Mouse (Mus musculus) heart, adult 10 weeks (tissue): Measurements from ENCODE around the gene Fasn. TPM values are rescaled to one million over a fixed set of nuclear protein-coding genes. Genes with fewer than 3 reads are reported as not detected.

Experiments used
- polyA plus RNA-seq: library from polyadenylated mRNA; stranded (reverse); fragments of 350-450 nt; fragmentation: Illumina TruSeq; extraction: RNeasy Lipid Tissue Mini Kit (QIAGEN cat#74804); gene quantifications from one replicate; pipeline ENCODE4 v1.2.3, GENCODE M21; 2014; ENCODE audit warnings: low read depth, low replicate concordance

The Fasn gene
- 30.7 TPM for polyA plus RNA-seq

GRCm38 (mm10) chr11:120823956-120824786 lies at the start of gene Fasn:
Fasn (minus strand) TSS chr11:120824547.

GRCm38 (mm10) chr11:120795756-120796613 lies 28.4 kb downstream of the Fasn start, which contains the start of gene Dus1l:
Dus1l (minus strand) TSS chr11:120796403.

GRCm38 (mm10) chr11:120784064-120784791 lies 40.1 kb downstream of the Fasn start, which contains the start of the genes Rfng and Gps1:
Rfng (minus strand) TSS chr11:120784207.
Gps1 (plus strand) TSS chr11:120784272.

GRCm38 (mm10) chr11:120762672-120763041 lies 61.7 kb downstream of the Fasn start, which contains the start of gene Hmga1b:
Hmga1b (plus strand) TSS chr11:120762794.

Other genes starting within 250 kb of the Fasn start
- gene Arhgdia, start 242.9 kb downstream of the Fasn start, polyA plus RNA-seq, result 159 TPM
- gene Alyref, start 226.2 kb downstream of the Fasn start, polyA plus RNA-seq, result 25.3 TPM
- 53.2 TPM for gene Anapc11, start 226.1 kb downstream of the Fasn start, polyA plus RNA-seq
- gene Npb, start 216.1 kb downstream of the Fasn start, polyA plus RNA-seq, result not detected
- gene Pcyt2, start 206.6 kb downstream of the Fasn start, polyA plus RNA-seq, result 72.2 TPM
- 16.4 TPM for gene Sirt7, start 199.3 kb downstream of the Fasn start, polyA plus RNA-seq
- 42.4 TPM for gene Mafg, start 190.9 kb downstream of the Fasn start, polyA plus RNA-seq
- 2.0 TPM for gene Pycr1, start 180.8 kb downstream of the Fasn start, polyA plus RNA-seq
- gene Myadml2, start 176.4 kb downstream of the Fasn start, polyA plus RNA-seq, result 61.7 TPM
- not detected for gene Notum, start 163.4 kb downstream of the Fasn start, polyA plus RNA-seq
- 39.2 TPM for gene Aspscr1, start 151.6 kb downstream of the Fasn start, polyA plus RNA-seq
- gene Cenpx, start 110.8 kb downstream of the Fasn start, polyA plus RNA-seq, result 53.4 TPM
- gene Lrrc45, start 110.6 kb downstream of the Fasn start, polyA plus RNA-seq, result 12.1 TPM
- gene Rac3, start 103.1 kb downstream of the Fasn start, polyA plus RNA-seq, result 4.0 TPM
- gene Dcxr, start 97.3 kb downstream of the Fasn start, polyA plus RNA-seq, result 23.6 TPM
- gene Cbr2, start 92.4 kb downstream of the Fasn start, polyA plus RNA-seq, result 30.3 TPM
- gene Hmga1b, start 61.8 kb downstream of the Fasn start, polyA plus RNA-seq, result 3.6 TPM
- gene Rfng, start 40.3 kb downstream of the Fasn start, polyA plus RNA-seq, result 18.9 TPM
- gene Gps1, start 40.3 kb downstream of the Fasn start, polyA plus RNA-seq, result 66.7 TPM
- gene Dus1l, start 28.1 kb downstream of the Fasn start, polyA plus RNA-seq, result 27.0 TPM
- 1.6 TPM for gene Ccdc57, start 108.3 kb upstream of the Fasn start, polyA plus RNA-seq
- 1.8 TPM for gene Slc16a3, start 123.9 kb upstream of the Fasn start, polyA plus RNA-seq
- 49.3 TPM for gene Csnk1d, start 166.8 kb upstream of the Fasn start, polyA plus RNA-seq
- 0.99 TPM for gene Cd7, start 214.9 kb upstream of the Fasn start, polyA plus RNA-seq
- 0.42 TPM for gene Sectm1b, start 239.0 kb upstream of the Fasn start, polyA plus RNA-seq